Mouse (Mus musculus) MEL (cell line): ENCODE data around the gene Tmem132d. TPM values are rescaled to one million over a fixed set of nuclear protein-coding genes. Genes with fewer than 3 reads are reported as not detected.
"Not testable (repeated sequence)": the region's sequence is repeated elsewhere in the genome, so short reads cannot be mapped to it uniquely, and the experiment has no call there.

Experiments used
- DNase-seq: peaks from one replicate; pipeline ENCODE4 v3.0.0; 2011; ENCODE audit warnings: low read depth, low spot score
- H3K27ac ChIP-seq: 2 replicates; pipeline ENCODE4 v1.5.1; 2012; ENCODE audit warnings: low read depth, mild to moderate bottlenecking, control low read depth, low read length, moderate library complexity; ENCODE audit not compliant: control insufficient read depth
- H3K27me3 ChIP-seq, 2 experiments: fragments of 150-350 bp in 1 of 2; sonication (generic) in 1 of 2; 2 replicates each; pipeline ENCODE4 v1.6.1; 2012; ENCODE audit warnings: low read length in 2 of 2, mild to moderate bottlenecking in 2 of 2, improper control_type of control experiment in 1 of 2, moderate library complexity in 1 of 2; ENCODE audit not compliant: insufficient read depth in 2 of 2, control insufficient read depth in 1 of 2
- H3K36me3 ChIP-seq, 2 experiments: 2 replicates each; pipeline ENCODE4 v1.6.1; 2012 to 2014; ENCODE audit warnings: low read length in 2 of 2, improper control_type of control experiment in 1 of 2, inconsistent platforms in 1 of 2, mild to moderate bottlenecking in 1 of 2; ENCODE audit not compliant: insufficient read depth in 2 of 2, control insufficient read depth in 1 of 2
- H3K4me1 ChIP-seq, 2 experiments: fragments of 150-350 bp in 1 of 2; sonication (generic) in 1 of 2; 2 replicates each; pipeline ENCODE4 v1.6.1; 2012; ENCODE audit warnings: low read length in 2 of 2, improper control_type of control experiment in 1 of 2, mild to moderate bottlenecking in 1 of 2; ENCODE audit not compliant: insufficient read depth in 2 of 2, control insufficient read depth in 1 of 2
- H3K4me3 ChIP-seq, 2 experiments: fragments of 150-350 bp in 1 of 2; sonication (generic) in 1 of 2; 2 replicates each; pipeline ENCODE4 v1.5.1; 2012; ENCODE audit warnings: low read depth in 2 of 2, low read length in 2 of 2, mild to moderate bottlenecking in 2 of 2, moderate library complexity in 2 of 2, control low read depth in 1 of 2, improper control_type of control experiment in 1 of 2; ENCODE audit not compliant: control insufficient read depth in 1 of 2, insufficient read depth in 1 of 2
- H3K79me2 ChIP-seq: 2 replicates; pipeline ENCODE4 v1.6.1; 2012; ENCODE audit warnings: mild to moderate bottlenecking, low read length, moderate library complexity; ENCODE audit not compliant: control insufficient read depth, poor library complexity, insufficient read depth
- H3K9ac ChIP-seq: 2 replicates; pipeline ENCODE4 v1.6.1; 2012; ENCODE audit warnings: low read depth, mild to moderate bottlenecking, control low read depth, low read length, moderate library complexity; ENCODE audit not compliant: control insufficient read depth, poor library complexity, severe bottlenecking
- H3K9me3 ChIP-seq: fragments of 150-350 bp; sonication (generic); replicated peaks from 2 replicates; pipeline ENCODE4 v1.6.1; 2012; ENCODE audit warnings: mild to moderate bottlenecking, low read length, improper control_type of control experiment, moderate library complexity; ENCODE audit not compliant: insufficient read depth
- CTCF ChIP-seq, 3 experiments: IDR thresholded peaks in 2 of 3; conservative IDR thresholded peaks in 1 of 3; 2 replicates each; pipeline ENCODE4 v1.5.1; 2011 to 2012; ENCODE audit warnings: low read length in 3 of 3, low read depth in 2 of 3, mild to moderate bottlenecking in 2 of 3, improper control_type of control experiment in 1 of 3, inconsistent platforms in 1 of 3, mixed read lengths in 1 of 3, moderate library complexity in 1 of 3; ENCODE audit not compliant: control insufficient read depth in 1 of 3, insufficient read depth in 1 of 3, poor library complexity in 1 of 3, severe bottlenecking in 1 of 3
- JUND ChIP-seq: IDR thresholded peaks from 2 replicates; pipeline ENCODE4 v1.6.1; 2011; ENCODE audit warnings: low read depth, mild to moderate bottlenecking, improper control_type of control experiment, low read length
- RAD21 ChIP-seq: IDR thresholded peaks from 2 replicates; pipeline ENCODE4 v1.6.1; 2011; ENCODE audit warnings: mild to moderate bottlenecking, low read depth, low read length, improper control_type of control experiment
- RCOR1 ChIP-seq: IDR thresholded peaks from 2 replicates; pipeline ENCODE4 v1.6.1; 2012; ENCODE audit warnings: low read depth, mild to moderate bottlenecking, inconsistent platforms, low read length, improper control_type of control experiment
- SIN3A ChIP-seq: IDR thresholded peaks from 2 replicates; pipeline ENCODE4 v1.6.1; 2012; ENCODE audit warnings: low read length, improper control_type of control experiment, inconsistent platforms
- SMC3 ChIP-seq: IDR thresholded peaks from 2 replicates; pipeline ENCODE4 v1.6.1; 2011; ENCODE audit warnings: low read depth, low read length, improper control_type of control experiment
- TAL1 ChIP-seq: IDR thresholded peaks from 2 replicates; pipeline ENCODE4 v1.6.1; 2012; ENCODE audit warnings: mild to moderate bottlenecking, inconsistent platforms, low read length, moderate library complexity, mixed read lengths
- TCF12 ChIP-seq: IDR thresholded peaks from 2 replicates; pipeline ENCODE4 v1.6.1; 2014; ENCODE audit warnings: low read depth, mild to moderate bottlenecking, inconsistent platforms, low read length, improper control_type of control experiment, moderate library complexity
- UBTF ChIP-seq: IDR thresholded peaks from 2 replicates; pipeline ENCODE4 v1.6.1; 2012; ENCODE audit warnings: low read depth, mild to moderate bottlenecking, inconsistent platforms, low read length, improper control_type of control experiment, moderate library complexity, borderline replicate concordance; ENCODE audit not compliant: insufficient read depth
- ZC3H11A ChIP-seq: IDR thresholded peaks from 2 replicates; pipeline ENCODE4 v1.6.1; 2012; ENCODE audit warnings: low read depth, mild to moderate bottlenecking, inconsistent platforms, low read length, improper control_type of control experiment
- polyA plus RNA-seq, 2 experiments: library from polyadenylated mRNA; stranded (reverse) in 1 of 2; unstranded in 1 of 2; fragments of >175 nt in 1 of 2; fragments of >200 nt in 1 of 2; gene quantifications; 2 replicates each; pipeline versions ENCODE4 v1.2.1 to v1.2.4; 2012; ENCODE audit warnings: low replicate concordance in 2 of 2, low read depth in 1 of 2; ENCODE audit not compliant: insufficient read length in 2 of 2, insufficient read depth in 1 of 2, missing spikeins in 1 of 2
- total RNA-seq: library from RNA; depleted of rRNA; stranded (reverse); fragments of 300-350 nt; gene quantifications from 2 replicates; pipeline ENCODE4 v1.2.3, GENCODE M21; 2012

Gene Tmem132d
- total and polyA plus RNA-seq, 3 experiments, result not detected

DNA sequence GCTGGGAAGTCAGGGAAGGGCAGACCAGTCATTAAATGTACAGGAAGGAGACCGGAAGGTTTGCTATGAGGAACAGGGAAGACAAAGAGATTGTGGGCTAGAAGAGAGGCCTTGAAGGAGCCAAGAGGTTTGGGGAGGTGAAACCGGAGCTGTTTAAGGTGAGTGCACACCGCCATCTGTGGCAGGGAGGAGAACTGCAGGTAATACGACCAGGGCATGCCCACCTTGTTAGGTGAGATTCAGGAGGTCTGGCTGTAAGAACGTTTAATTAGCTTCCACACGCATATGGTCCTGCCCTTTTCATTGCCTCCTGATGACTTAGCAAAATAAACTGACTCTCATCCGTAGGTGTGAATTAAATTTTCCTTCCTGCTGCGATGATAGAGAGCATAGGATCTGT, 485.6 kb downstream of the Tmem132d start:
- no peaks in the 10 kb centered on the region for H3K9me3 ChIP-seq
- H3K4me1 ChIP-seq, result no peaks in the 10 kb centered on the region
- no peak for TF ChIP-seq UBTF
- no peak for TF ChIP-seq TAL1
- TF ChIP-seq JUND, result no peak
- TF ChIP-seq RCOR1, result no peak
- no peak for TF ChIP-seq SIN3A
- TF ChIP-seq CTCF (IDR thresholded peaks at IDR 0.05 in 2 of 3, conservative IDR thresholded peaks at IDR 0.05 in 1 of 3; ENCODE audit: control insufficient read depth in 1 of 3, insufficient read depth in 1 of 3, low read depth in 2 of 3, low read length in 3 of 3, poor library complexity in 1 of 3, severe bottlenecking in 1 of 3), result peak in 2 of 3 experiments; percentile 10 to 18; a peak in 3 of 6 replicates
- TF ChIP-seq TCF12, result no peak
- H3K36me3 ChIP-seq, result no peaks in the 10 kb centered on the region
- no peaks in the 10 kb centered on the region for H3K27me3 ChIP-seq
- H3K9ac ChIP-seq, result no peak overlapping the region
- DNase-seq, result peak; percentile 2
- H3K79me2 ChIP-seq, result no peaks in the 10 kb centered on the region
- no peak overlapping the region for H3K27ac ChIP-seq
- H3K4me3 ChIP-seq, result no peak overlapping the region

GRCm38 (mm10) chr5:127942171-127942570, 490.7 kb downstream of the Tmem132d start:
- H3K36me3 ChIP-seq, H3K9ac ChIP-seq, H3K27me3 ChIP-seq, H3K4me3 ChIP-seq, H3K79me2 ChIP-seq, H3K27ac ChIP-seq, DNase-seq, H3K9me3 ChIP-seq, H3K4me1 ChIP-seq: not testable (repeated sequence)

DNA sequence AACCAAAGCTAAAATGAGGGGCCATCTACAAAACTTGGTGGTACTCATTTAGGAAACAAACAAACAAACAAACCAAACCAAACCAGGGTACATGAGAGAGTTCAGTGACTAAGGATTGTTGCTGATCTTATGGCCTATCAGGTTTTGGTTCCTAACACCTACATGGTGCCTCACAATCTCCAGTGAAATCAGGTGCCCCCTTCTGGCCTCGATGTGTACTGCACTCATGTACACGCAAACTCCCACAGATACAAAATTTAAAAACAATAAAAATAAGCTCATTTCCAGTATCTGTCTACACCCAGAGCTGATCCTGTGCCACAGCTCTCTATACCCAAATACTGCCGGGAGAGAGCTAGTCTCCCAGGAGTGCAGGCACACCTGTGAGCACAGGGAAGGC, 495.0 kb downstream of the Tmem132d start:
- peak; percentile 18 for DNase-seq
- Histone ChIP-seq H3K36me3 (no peaks in the 10 kb centered on the region), H3K27me3 (no peaks in the 10 kb centered on the region), H3K9ac (no peak overlapping the region), H3K79me2 (no peaks in the 10 kb centered on the region), H3K27ac (no peak overlapping the region), H3K4me1 (no peaks in the 10 kb centered on the region), H3K9me3 (no peaks in the 10 kb centered on the region), H3K4me3 (no peak overlapping the region)
- TF ChIP-seq RAD21 (peak; percentile 27), SMC3 (peak; percentile 42), CTCF (IDR thresholded peaks at IDR 0.05 in 2 of 3, conservative IDR thresholded peaks at IDR 0.05 in 1 of 3; ENCODE audit: control insufficient read depth in 1 of 3, insufficient read depth in 1 of 3, low read depth in 2 of 3, low read length in 3 of 3, poor library complexity in 1 of 3, severe bottlenecking in 1 of 3) (peak; percentile 23 to 33 (median 29); a peak in 5 of 6 replicates), TAL1 (no peak), ZC3H11A (0 out of 2 replicates have a peak, but pooled peaks have one; percentile 4)
